Mouse (Mus musculus) lung, postnatal 4 days (tissue): ENCODE measurements around the gene Grik4.
A peak's percentile ranks its signal among the peaks of the same experiment; 100 is the strongest.
"Not testable (repeated sequence)": the region's sequence is repeated elsewhere in the genome, so short reads cannot be mapped to it uniquely, and the experiment has no call there.

Experiments used
- DNase-seq, 2 experiments: peaks; one replicate each; pipeline ENCODE4 v3.0.0; 2021

The Grik4 gene

DNA sequence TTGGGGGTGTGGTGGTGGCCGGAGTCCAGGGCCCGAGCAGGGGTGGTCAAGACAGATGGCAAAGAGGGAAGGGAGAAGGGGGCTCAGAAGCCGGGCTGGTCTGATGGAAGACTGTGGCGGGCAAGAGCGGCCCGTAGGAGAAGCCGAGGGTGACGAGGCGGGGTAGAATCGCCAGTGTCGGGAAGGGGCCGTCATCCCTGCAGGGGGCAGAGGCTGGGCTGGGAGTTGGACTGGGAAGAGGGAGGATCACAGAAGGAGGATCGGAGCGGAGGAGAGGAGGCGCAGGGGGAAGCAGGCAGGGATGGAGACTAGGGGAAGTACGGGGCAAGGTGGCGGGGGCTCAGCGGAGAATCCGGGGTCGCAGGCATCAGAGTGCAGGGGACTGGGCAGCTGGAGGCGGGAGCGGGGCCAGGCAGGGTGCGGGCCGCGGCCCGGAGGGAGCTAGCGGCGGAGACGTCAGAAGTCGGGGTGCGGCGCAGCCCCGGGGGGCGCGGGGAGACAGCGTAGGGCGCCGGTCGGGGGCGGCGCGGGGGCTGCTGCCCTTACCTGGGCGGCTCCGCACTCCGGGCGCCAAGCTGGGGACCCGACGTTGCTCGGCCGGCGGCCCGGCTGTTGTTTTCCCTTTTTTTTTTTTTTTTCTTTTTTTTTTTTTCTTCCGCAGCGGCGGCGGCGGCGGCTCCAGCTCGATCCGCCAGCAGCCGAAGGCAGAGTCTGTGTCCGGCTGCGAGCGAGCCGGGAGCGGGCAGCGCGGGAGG lies at the start of gene Grik4:
Gene Grik4, minus strand, starts transcription at position 713 of the 755 bp plus-strand sequence.
- DNase-seq, result peak; percentile 44 to 49

DNA sequence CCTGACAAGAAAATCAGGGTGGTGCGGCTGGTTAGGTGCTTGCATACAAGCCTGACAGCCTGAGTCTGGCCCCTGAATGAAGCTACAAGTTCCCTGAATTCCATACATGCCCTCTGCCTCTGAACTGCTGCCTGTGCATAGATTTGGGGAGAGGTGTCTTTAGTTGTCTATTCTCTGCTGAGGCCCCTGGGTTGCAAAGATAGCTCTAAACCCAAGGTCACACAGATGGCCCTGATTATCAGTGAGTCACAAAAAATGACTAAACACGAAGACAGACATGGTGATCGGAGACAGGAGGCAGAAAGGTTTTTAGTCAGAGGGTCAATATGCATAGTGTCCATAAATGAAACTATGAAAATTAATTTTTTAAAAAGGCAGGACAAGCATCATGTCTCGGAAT lies 49.4 kb upstream of the Grik4 start:
- DNase-seq, result no peak

DNA sequence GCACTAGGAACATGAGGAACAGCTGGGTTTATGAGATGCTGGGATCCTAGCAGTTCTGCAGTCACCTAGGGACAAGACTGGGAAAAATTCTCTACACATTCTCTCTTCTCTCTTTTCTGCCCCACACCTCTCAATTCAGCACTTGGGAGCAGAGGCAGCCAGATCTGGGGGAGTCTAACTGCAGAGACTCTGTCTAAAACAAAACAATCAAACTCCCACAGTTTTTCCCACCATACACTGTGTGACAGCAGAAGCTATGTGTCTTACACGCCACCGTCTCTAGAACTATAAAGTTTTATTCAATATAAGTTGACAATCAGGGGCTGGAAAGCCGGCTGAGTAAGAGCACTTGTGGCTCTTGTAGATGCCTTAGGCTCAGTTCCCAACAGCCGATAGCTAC lies 43.7 kb upstream of the Grik4 start:
- DNase-seq, result no peak

DNA sequence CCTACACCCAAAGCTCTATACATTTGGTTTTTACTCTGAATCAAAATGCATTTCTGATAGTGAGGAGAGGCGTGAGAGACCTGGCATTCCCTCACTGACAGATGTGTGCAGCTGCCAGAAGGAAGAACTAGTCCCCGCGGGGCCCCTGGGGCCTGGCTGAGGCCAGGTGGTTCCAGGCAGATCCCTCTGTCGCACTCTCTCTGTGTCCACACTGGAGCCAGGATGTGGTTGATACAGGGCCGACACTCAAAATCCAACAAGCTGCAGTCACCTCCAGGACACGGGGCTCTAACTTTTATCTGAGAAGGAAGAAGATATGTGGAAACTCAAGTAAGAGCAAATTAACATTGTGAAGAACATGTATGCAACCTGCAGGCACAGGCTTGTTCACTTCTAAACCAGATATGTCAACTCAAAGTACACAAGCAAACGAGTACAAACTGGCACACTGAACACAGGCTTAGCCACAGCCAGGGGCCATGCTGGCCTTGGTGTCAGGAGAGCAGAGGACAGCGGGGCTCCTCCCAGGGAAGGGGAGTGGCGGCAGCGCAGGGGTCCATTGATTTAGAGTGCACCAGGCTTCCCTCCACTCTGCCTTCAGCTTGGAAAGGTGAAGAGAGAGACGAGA lies 24.7 kb upstream of the Grik4 start:
- DNase-seq, result no peak

DNA sequence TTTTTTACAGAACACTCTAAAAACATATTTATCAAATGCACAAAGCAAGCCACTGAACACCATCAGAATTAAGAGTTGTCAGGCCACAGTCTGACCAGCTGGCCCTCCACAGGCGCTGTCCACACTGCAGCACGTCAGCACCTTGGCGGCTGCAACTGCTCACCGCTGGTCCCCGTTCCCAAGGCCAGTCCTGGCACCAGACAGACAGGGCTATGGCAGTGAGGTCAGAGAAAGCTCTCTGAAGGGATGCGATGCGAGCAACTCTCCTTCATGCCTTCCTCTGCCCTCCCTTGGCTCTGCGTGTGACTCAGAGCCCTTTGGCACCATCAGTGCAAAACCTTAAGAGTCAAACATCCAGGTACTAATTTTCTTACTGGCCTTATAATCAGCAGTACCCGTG lies 23.4 kb upstream of the Grik4 start:
- DNase-seq, result no peak

DNA sequence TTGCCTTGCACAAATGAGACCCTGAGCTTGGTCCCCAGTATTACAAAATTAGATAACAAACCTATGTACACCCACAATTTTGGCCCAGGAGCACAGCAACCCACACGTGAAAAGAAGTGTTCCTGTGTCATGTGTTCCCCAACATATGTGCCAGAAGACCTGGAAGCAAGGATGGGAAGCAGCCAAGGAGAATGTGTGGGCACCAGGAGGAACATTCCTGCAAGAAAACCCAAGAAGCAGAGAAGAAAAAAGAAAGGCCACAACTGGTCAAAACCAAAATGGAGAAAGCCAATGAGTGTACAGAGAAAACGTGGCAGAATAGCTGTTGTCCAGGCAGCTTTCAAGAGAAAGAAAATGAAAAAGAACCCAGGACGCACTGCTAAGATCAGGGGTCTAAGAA lies 20.5 kb upstream of the Grik4 start:
- not testable (repeated sequence) for DNase-seq

DNA sequence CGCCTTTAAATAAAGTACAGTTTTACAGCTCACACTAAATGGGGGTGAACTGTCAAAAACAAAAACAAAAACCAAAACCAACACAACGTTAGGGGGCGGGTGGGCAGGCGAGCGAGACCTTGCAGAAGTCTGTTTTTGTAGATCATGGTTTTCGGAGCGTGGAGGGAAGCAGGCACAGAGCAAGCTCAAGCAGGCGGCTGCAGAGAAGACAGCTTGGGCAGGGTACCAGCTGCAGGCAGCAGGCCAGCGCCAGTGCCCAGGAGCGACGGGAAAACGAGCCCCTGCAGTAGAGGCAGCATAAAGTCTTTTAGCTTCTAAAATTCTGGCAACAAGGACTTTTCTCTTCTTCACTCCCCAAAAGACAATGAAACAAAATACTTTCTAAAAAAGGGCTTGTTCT lies 20.1 kb upstream of the Grik4 start:
- DNase-seq, result no peak

DNA sequence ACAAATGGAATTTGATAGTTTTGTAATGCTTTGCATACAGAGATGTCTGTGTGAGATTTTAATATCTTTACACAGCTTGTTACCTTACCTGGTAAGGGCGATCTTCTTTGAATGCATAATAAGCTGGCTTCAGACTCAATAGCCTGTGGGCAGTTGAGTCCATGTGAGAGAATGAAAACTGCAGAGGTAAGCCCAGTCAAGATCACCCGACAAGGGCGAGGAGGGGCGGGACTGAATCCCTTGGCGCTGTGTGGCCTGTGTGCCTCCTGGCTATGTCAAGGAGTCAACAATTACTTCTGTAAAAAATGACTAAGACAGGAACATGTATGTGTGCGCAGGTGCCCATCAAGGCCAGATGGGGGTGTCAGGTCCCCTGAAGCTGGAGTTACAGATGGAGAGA lies 18.2 kb upstream of the Grik4 start:
- DNase-seq, result no peak

DNA sequence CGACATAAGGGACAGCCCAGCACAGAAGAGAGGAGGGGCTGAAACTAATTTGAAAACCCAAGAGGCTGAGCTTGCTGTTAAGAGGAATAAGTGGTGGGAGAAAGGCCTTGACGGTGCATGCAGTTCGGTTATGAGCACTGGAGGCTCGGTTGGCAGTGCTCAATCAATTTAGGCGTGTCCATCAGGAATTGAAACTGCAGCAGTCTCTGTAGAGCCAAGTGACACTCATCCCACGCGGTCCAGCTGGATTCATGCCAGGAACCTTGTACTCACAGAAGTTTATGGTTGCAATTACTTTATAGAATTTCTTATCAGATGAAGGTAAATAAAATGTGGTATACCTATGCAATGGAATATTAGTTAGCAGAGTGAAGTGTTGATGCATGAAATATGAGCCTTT lies 14.1 kb upstream of the Grik4 start:
- DNase-seq, result no peak

DNA sequence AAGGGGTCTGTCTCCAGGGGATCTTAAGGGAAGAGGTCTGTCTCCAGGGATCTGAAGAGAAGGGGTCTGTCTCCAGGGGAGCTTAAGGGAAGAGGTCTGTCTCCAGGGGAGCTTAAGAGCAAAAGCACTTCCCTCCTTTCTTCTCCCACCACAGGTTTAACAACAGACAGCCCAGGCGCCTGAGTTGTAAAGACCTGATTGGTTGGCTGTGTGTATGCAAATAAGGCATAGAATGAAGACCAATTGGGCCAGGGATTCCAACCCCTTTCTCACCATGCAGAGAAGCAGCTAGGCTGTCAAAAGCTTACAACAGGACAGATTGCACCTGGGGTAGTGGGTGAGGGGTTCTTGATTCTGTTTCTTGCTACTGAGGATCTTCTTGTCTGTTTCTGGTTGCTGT lies 4.1 kb upstream of the Grik4 start:
- no peak for DNase-seq

DNA sequence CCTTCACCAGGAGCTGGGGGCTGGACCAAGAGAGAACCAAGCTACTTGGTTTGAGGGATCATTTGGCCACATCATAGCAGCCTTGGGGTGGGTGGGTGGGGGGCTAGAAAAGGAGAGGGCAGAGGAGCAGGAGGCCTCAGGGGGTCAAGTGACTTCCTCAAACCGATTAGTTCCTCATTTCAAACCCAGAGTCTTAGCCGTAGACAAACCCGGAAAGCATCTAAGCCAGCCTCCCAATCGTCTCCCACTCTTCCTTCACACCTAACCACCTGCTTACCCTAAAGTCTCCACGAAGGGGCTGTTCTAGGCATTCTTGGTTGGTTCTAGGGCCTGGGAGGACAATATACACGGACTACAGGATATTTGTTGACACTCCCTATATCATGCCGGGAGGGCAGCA lies 881 bp upstream of the Grik4 start:
- DNase-seq, result no peak

DNA sequence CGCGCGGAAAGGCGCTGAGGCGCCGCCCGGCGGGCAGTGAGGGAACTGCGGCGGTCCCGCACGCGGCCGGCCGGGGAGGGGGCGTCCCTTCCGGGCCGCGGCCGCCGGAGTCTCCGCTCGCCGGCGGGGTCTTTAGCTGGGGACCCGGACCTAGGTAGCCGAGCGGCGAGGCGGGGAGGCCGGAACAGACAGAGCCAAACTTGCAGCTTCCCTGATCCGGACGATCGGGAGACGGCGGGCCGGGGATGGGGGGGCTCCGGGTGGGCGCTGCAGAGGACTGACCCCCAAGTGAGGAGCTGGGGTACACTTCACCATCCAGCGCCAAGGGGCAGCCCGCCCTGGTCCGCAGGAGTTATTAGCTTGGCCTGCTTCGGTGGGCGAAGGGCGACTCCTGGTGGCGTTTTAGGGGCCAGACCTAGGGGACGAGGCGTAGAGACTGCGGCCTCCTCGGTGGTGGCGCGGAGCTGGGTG lies 278 bp upstream of the Grik4 start:
- DNase-seq, result peak; percentile 89 to 91

DNA sequence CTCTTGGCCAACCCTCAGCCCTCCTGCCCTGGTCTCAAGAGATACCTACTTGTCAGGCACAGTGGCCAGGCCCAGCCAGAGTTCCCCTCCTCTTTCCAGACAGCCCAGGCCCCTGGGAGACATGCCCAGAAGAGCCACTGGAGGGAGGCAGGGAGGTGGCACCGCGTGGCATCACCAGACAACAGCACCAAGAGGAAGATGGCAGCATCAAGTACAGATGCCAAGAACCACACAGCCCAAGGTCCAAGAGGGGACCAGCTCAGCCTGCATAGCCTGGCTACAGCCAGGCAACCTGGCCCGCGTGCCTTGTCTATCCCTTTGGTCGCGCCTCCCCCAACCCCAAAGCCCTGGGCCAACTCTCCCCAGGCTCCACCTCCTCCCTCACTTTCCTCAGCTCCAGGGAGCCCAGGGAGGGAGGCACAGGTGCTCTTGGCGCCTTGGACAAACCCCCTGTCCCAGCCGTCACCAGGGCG lies 1.2 kb downstream of the Grik4 start:
- DNase-seq, result peak; percentile 13 to 37

DNA sequence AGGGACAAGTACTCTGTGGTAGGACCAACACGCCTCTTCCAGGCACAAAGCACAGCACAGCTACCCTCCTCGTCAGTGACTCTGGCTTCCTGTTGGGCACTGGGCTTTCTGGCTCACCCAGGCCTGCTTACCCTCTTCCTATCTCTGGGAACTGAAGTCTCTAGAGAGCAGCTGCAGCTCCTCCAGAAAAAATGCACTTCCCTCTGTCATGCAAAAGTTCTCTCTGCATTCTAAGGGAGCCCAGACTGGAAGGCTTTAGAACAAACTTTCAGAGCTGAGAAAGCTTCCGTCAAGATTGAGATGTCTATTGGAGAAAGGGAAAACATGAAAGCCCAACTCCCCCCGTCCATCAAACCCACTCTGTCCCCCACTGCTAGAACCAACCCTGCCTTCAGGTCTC lies 2.1 kb downstream of the Grik4 start:
- DNase-seq, result no peak

DNA sequence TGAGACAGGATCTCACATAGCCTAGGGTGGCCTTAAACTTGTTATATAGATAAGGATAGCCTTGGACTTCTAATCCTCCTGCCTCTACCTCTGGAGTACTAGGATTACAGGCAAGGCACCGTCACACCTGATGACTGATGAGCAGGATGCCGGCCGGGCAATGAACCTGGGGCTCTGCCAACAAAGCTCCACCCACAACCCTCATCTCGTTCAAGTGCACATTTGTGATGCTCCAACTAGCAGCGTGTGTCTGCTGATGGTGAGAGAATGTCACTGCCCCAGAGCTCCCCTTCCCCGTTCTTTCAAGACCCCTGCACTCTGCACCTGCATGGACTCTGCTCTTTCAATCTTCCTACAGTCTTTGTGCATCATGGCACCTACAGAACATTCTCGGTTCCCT lies 12.1 kb downstream of the Grik4 start:
- no peak for DNase-seq

DNA sequence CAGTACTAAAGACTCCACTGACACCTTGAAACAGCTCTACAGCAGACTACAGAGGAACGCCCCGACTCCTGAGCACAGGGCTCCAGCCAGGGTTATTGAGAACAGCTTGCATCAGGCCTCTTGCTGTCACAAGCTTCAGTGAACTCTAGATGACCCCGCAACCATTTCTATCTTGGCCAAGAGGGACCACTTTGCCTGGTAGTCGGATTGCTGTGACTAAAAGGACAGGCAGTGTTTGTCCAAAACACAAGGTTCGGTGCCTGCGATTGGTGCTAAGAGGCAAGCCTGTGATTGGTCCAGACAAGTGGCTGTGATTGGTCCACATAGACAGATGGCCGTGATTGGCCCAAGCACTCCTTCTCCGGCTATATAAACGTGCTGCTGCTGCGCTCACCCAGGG lies 16.8 kb downstream of the Grik4 start:
- DNase-seq, result peak; percentile 19 to 65

DNA sequence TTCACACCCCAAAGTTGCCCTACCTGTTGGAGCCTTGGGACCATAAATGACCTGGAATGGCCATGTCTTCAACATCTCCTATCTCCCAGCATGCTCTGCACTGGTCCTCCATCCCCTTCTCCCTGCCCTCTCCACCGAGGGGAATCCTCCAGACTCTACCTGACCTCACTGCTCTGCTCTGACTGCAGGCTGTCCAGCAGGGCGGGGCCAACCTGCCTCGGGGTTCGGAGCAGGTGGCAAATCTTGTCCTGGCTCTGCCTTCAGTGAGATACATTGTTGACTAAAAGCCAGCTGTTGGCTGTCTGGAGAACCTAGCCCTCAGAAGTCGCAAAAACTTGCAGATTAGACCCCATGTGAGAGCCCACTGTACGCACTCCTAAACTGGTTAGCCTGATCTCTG lies 17.7 kb downstream of the Grik4 start:
- no peak for DNase-seq

DNA sequence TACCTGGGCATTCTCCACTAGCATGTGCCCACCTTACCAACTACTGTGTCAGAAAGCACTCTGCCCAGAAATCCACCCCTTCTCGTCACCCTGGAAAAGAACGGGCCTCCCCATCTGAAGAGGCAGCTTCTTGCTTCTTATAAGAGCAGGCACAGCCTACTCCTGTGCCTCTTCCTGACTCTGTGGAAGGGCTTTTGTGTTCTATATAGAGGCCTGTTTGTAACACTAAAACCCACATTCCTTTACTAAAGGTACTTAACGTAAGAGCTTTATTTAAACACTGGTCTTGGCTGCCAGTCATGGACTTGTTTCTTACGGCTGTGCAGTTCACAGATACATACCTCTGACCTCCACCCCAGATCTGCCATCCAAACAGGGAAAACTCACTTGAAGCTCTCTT lies 22.5 kb downstream of the Grik4 start:
- DNase-seq, result no peak

DNA sequence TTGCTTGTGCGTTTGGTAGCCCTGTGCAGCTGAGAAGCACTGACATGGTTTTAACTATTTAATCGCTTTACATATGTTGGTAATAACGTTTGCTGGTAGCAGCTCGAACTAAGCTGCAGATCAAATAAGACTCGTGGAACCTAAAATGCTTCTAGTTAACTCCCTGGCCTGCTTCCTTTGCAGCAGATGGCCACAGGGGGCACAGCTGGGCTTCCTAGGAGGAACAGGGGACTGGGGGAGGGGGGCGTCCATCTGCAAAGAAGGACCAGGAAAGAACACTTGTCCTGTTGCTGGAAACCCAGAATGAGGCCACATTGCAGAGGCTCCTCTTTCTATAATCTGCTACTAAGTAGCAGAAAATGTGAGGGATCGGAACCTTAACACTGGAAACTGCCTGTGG lies 24.1 kb downstream of the Grik4 start:
- no peak for DNase-seq

DNA sequence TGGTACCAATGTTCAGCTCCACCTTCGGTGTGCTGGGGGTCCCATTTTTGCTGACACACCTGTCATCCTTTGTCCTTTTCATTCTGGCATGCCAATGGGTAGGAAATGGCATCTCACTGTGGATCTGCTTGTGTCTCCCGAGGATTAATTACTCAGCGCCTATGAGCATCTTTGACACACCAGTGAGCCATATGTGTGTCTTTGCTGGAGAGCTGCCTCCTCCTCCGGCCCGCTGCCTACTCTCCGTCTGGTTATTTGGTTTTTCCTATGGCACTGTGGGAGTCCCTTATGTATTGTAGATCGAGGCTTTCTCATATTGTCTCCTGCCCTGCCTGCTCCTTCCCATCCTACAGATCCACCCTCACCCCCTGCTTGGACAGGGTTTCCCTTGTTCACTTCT lies 26.4 kb downstream of the Grik4 start:
- DNase-seq, result no peak

DNA sequence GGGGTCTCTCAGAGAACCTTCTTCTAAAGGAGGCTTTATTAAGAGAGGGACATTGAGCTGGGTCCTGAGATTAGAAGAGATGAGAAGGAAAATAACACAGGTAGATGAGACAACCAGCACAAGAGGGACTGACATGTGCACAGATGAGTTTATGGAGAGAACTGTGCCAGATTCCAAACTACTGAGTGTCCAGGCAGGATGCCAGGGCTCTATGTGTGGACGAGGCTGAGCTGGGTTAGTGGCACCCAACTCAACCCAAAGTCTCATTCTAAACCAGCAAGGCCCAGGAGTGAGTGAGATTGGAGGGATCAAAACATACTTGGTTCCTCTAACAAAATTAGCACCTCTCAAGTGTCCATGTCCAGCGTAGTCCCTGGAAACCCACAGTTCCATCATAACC lies 31.1 kb downstream of the Grik4 start:
- no peak for DNase-seq

DNA sequence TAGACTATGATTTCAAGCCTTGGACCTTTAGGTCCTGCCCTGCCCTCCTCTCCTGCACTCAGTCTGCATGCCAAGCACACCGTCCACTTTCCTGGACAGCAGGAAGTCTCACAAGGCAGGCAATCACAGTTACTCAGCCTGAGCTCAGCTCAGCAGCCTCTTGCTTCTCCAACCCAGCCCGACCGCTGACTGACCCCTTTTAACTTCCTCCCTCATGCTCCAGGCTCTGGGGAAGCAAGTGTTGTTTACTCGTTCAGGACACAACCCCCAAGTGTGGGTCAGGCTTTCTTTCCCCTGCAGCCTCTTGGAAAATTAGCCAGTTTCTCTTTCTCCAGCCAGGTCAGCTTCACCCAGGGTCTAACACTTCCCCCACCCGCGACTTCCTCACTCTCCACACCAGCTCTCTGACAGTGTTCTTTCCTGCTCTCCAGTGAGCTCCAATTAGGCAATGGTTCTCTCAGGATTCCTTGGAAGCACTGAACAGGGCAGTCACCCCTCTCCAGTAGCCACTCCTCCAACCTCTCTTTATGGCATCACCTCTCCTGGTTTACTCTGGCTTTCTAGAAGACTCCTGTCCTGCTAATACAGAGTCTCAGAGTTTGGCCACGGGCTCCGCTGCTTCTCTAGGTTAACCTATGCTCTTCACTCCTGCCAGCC lies 35.5 kb downstream of the Grik4 start:
- DNase-seq, result peak; percentile 40 to 67

DNA sequence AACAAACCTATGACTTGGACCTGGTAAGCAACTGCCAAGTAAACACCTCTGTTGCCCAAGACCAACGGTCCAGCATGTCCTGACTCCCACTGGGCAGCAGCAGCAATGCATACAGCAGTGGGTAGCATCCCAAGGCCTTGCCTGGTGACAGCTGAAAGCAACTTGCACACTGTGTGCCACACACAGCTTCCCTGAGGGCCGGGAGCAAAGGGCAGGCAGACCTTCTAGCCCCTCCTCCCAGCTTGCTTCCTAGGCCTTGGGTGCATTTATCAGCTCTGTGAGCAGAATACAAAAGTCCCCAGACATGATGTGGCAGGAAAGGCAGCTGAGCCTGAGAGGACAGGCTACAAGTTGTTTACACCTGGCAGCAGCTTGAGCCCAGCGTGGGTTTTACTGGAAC lies 37.3 kb downstream of the Grik4 start:
- no peak for DNase-seq

DNA sequence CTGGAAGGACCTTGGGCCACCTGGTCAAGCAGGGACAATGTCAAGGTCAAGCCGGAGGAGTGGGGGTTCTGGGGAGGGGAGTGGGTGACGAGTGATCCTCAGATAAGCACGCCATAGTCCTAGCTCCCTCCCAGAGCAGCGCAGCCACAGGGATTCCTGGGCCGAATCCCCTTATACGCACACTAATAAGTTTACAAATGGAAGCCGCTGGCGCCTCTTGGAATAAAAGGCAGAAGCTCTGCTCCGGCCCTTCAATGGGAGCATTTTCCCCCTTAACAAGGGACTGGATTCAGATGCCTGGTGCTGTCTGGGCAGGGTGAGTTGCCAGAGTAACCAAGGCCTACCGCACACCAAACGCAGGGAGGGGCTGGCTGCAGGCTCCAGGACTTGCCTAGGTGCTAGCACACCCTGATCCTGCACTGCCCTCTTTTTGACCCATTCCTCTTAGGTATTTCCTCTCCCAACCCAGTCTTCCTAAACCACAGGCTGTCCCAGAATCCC lies 46.2 kb downstream of the Grik4 start:
- DNase-seq, result no peak
